Mouse (Mus musculus) gastrocnemius, adult 8-10 months (tissue): ENCODE measurements at regions not wholly inside any gene's neighbourhood (a gene's known extent, or its start where the extent isn't known, plus 50 kb on each side); places are given as distances from the start of the nearest gene placed in this dataset.

Experiments used
- DNase-seq, 2 experiments: peaks; one replicate each; pipeline ENCODE4 v3.0.0; 2022; ENCODE audit warnings: low spot score in 2 of 2

DNA sequence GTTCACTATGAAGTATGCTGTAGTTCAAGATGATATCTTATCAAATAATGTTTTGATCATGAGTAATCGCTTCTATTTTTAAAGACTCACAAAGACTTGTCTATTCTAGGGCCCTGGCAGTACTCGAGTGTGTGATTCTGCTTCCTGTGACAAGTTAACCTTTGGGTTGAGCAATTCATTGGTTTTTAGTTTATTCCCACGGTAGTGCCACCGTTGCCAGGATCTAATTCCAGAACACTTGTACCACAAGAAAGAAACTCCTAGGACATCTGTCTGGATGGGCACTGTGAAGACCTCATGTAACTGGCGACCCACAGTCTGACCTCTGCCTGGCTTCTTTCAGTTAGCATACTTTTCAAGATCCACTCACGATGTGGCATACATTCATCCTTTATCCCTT, 134.7 kb upstream of the Mkln1 start:
- DNase-seq, result no peak

GRCm38 (mm10) chr6:31266441-31267040, 132.0 kb upstream of the Mkln1 start:
- DNase-seq, result no peak

GRCm38 (mm10) chr6:31268057-31268456, 130.5 kb upstream of the Mkln1 start:
- no peak for DNase-seq

- no peak for DNase-seq
Observed at GRCm38 (mm10) chr6:31273816-31274215, 124.7 kb upstream of the Mkln1 start.

DNA sequence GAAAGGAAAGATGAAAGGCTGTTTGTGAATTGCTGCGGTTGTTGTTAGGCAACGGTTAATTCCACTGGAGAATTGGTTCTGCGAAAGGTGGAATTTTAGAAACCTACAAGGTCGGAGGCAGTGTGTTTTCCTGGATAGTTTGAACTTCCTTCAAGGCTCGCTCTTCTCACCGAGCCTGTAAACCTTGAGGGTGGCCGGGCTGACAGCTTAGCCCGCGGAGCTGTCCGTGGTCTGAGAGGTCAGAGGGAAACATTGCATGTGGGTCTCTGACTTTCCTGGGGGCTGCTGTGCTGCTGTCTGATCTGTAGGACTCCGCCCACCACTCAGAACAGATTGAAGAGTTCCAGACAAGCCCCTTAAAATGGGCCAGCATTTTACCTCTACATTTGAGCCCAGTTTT, 124.3 kb upstream of the Mkln1 start:
- no peak for DNase-seq

DNA sequence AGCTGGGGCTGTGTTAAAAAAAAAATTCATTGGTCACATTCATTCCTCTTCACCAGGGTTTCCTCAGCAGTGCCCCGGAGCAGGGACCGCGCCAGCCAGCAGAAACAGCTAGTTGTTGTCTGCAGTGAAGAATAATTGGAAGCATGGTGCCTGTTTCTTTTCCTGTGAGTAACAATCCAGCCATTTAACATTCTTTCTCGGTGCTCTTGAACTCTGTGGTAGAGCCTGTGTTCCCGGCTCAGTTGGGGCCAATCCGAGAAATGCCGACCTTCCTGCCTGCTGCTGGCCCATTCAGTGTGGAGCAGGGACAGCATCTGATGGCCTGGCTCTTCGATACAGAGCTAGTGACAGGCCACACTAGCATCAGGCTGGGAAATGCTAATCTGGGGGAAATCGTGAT, 120.7 kb upstream of the Mkln1 start:
- DNase-seq, result no peak

GRCm38 (mm10) chr6:31283973-31284372, 114.6 kb upstream of the Mkln1 start:
- DNase-seq, result no peak

GRCm38 (mm10) chr6:31284390-31284789, 114.1 kb upstream of the Mkln1 start:
- no peak for DNase-seq

GRCm38 (mm10) chr6:31285064-31285463, 113.5 kb upstream of the Mkln1 start:
- DNase-seq, result peak in 1 of 2 experiments; percentile 59

DNA sequence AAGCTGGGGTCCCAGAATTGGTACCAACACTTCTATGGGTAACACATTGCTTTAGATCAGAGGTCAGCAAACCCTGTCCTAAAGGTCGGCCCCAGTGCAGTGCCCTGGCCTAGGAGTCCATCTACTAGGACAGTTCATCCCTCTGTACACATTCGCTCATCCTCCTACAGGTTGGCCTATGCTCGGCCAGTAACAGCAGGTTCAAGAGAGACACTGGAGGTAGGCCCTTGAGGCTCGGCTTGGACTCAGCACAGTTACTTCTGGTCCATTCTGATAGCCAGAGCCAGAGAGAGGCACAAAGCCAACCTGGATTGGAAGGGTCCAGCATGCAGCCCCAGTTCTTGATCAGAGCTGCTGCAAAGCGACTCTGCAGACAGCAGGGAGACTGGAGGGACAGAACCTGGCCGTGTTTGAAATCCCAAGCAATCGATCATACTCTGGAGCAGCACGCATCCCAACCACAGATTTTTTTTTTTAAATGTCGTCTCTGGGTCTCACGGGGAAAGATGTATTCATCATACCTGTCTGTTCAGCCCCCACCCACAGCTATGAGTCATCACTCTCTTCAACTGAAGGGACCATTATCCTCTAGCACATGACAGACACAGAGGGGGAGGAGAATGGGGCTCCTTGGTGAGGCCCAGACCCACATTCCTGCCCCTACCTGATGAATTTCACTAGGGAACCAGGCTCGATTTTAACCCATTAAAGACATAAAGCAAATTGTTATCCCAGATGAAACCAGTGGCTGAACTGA, 112.4 kb upstream of the Mkln1 start:
- DNase-seq, result no peak

DNA sequence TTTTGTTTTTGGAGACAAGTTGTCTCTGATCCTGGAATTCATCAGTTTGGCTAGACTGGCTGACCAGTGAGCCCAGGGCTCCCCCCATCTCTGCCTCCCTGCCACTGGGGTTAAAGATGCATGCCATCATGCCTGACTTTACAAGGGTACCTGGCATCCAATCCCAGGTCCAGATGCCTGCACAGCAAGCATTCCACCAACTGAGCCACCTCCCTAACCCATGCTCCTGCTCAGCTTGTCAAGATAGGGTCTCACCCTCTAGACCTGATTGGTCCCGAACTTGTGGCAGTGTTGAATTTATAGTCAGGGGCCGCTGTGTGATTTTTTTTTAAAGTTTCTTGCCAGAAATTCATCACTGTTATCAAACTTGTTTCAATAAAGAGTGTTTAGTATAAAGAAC, 111.4 kb upstream of the Mkln1 start:
- DNase-seq, result no peak

DNA sequence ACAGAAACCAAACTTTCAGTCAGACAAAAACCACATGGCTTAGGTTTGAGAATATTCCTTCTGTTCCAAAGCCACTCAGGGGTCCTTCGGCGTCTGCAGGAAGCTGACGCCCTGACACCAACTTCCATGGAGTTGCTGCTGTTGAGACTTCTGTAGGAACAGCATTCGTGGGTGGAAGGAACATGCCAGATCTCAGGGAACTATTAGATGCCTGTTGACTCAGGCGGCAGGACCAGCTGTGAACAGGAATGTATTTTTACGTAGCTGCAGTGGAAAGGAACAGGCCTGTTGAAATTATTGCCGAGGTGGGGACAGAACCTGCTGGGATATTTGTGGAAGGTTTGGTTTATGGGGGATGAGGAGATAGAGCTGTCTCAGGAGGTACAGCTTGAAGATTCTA, 110.8 kb upstream of the Mkln1 start:
- no peak for DNase-seq

- peak in 1 of 2 experiments; percentile 27 for DNase-seq
Observed at GRCm38 (mm10) chr6:31288421-31289233, 109.9 kb upstream of the Mkln1 start.

- no peak for DNase-seq
Observed at GRCm38 (mm10) chr6:31289234-31289486, 109.4 kb upstream of the Mkln1 start.

DNA sequence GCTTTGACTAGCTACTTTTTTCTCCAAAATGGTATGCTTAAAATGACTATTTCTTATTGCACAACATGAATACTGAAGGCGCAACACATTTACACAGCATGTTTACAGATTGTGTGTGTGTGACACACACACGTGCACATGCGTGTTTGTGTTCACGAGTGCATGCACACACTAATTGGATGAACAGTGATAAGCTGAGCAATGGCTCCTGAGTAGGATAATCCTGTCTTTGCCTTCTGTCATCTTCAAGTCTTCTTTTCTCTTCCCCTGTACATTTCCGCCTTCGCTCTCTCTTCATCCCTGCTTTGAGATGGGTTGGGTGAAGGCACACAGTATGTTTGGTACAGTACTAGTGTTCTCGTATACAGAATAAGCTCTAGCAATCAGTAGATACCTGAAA, 106.5 kb upstream of the Mkln1 start:
- no peak for DNase-seq

- DNase-seq, result no peak
Observed at GRCm38 (mm10) chr6:31293008-31293407, 105.5 kb upstream of the Mkln1 start.

- no peak for DNase-seq
Observed at GRCm38 (mm10) chr6:31299395-31299794, 99.1 kb upstream of the Mkln1 start.

- no peak for DNase-seq
Observed at GRCm38 (mm10) chr6:31305736-31306135, 92.8 kb upstream of the Mkln1 start.

DNA sequence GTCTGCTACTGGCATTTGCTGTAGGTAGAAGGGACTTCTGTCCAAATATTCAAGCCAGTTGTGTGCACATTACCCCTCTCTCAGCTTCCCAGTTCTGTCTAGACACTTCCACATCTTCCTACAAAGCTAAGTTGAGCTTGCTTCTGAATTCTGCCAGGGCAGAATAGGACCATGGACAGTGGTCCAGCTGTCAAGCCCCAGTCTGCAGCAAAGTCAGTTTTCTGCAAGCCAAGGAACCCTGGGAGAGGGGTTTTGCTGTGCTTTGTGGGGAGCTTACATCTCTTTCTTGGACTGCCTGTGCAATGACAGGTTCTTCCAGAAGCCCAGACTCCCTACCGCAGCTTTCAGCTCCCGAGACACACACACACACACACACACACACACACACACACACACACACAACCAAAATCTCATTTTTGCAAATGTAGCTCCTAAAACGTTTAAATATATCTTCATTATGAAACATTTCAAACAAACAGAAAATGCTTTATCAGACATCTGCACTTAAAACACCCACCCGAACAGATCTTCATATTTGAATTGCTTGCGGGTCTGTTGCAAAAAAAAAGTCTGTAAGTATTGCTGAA, 91.4 kb upstream of the Mkln1 start:
- DNase-seq, result no peak

- no peak for DNase-seq
Observed at GRCm38 (mm10) chr6:31307899-31308298, 90.6 kb upstream of the Mkln1 start.

DNA sequence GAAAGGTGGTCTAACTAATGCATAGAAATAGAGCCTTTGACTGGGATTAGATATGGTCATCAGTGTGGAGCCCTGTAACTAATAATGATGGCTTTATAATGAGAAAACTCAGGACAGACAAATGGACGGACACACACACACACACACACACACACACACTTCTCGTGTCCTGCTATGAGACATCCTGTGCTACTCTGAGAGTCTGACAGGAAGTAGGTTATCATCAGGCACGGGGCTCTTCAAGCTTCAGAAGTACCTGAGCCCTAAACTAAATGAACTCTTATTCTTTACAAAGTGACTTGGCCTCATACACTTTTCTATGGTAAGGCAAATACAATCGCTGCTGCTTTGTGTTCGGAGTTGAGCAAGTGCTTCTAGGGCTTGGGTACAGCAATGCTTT, 87.9 kb upstream of the Mkln1 start:
- DNase-seq, result no peak

DNA sequence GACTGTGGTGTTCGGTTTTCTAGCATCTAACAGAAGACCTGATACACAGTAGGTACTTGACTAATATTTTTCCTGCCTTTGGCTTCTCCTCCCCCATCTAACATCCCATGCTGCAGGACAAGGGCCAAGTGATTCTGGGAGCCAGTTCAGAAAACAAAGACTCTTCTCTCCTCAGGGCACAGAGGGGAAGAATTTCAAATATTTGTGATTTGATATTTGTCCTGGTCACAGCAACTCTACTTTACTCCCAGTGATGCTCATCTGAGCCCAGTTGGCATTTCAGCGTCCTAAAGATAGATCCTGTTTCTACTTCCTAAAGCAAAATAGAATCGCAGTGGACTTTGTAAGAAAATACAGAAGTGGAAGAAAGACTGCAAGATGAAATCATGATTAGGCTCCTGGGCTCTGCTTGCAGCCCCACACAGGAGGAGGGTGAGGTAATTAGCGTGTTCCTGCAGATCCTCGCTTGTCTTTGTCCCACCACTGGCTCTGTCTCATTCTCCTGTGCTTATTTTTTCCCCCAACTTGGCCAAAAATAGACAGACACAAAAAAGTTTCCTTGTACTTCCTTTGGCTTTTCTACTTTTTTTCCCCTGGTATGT, 84.6 kb upstream of the Mkln1 start:
- DNase-seq, result no peak
